Mouse (Mus musculus): Measurements from ENCODE around the gene Sh3rf1.
A peak's percentile ranks its signal among the peaks of the same experiment; 100 is the strongest.

Gene Sh3rf1

DNA sequence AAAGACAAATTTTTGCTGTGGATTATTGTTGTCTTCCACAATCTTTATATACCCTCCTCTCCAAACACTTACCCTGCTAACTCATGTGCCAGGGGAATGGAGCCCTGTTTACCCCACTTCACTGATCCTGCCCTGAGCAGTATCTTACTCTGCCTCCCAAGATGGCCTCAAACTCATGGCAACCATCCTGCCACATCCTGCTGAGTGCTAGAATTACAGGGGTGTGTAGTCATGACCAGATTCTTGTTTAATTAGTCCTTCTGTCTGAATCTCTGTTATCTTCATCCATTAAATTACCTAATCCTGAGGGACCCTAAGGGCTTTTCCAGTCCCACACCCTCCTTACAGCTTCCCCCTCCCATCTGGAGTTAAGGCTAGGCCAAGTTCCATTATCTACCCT, 201.5 kb downstream of the Sh3rf1 start:
- no peak for DNase-seq (ENCODE audit: low spot score)

GRCm38 (mm10) chr8:61426072-61426471, 202.4 kb downstream of the Sh3rf1 start:
- no peak for DNase-seq (ENCODE audit: low spot score)

DNA sequence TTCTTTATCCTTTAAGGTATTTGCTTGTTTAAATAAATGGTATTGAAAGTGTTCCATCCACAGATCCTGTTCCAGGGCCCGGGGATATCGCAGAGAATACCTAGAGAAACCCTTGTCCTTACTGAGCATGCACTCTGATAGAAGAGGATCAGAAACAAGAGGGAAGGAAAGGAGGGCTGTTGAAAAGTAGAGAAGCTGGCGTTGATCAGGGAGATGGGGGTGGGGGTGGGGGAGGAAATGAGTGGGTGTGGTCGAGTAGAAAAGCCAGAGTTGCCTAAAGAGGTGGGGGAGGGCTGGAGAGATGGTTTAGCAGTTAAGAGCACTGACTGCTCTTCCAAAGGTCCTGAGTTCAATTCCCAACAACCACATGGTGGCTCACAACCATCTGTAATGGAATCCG, 203.0 kb downstream of the Sh3rf1 start:
- DNase-seq (ENCODE audit: low spot score): no peak

- no peak for DNase-seq (ENCODE audit: low spot score)
Measured at GRCm38 (mm10) chr8:61427916-61428681, 204.4 kb downstream of the Sh3rf1 start.

GRCm38 (mm10) chr8:61428821-61429482, 205.3 kb downstream of the Sh3rf1 start:
- DNase-seq (ENCODE audit: low spot score): no peak

DNA sequence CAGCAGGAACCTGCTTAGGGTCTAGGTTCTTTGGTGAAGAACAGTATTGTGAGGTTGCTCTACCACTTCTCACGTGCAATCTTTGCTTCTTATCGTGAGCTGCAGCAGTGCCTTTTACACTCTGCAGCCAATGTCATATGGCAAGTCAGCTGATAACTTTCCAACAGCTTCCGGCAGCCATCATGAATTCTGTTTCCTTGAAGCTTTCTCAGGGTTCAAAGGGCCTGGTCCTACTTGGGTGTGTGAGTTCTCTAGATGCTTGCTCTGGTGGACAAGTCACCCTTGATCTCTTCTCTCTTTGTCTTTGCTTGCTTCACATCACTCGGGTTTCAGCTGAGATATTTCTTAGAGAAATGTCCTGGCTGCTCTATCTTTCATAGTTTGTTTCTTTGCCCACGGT, 211.8 kb downstream of the Sh3rf1 start:
- DNase-seq (ENCODE audit: low spot score): no peak

- no peak for DNase-seq (ENCODE audit: low spot score)
Measured at GRCm38 (mm10) chr8:61436147-61436546, 212.5 kb downstream of the Sh3rf1 start.

DNA sequence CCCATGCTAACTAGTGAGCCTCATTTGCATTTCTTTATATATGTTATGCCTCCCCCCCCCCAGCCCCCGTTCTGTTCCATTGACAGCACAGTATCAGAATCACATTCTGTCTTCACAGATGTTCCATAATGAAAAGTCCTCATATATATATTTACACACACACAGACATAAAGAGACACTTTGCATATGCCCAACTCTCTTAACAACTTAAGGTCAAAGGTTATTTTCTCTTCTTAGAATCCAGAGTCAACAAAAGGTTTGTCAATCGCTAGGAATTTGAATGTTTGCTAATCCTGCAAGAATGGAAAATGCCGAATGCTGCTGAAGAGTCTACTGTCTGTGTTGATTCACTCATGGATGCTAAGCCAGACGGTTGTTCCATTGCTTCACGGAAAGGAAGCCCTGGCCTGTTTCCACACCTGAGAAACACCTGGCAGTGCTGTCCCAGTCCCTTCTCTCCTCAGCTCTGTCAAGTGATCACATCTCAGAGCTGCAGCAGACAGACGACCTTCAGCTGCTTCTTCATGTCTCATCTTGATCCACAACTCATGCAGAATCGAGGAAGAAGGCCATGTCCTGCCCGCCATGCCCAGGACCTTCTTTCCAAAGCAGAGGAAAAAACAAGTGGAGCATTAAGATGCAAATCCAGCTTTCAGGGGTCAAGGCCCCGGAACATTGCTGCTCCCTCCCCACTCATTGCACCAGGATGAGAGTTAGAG, 213.1 kb downstream of the Sh3rf1 start:
- DNase-seq (ENCODE audit: low spot score): no peak

DNA sequence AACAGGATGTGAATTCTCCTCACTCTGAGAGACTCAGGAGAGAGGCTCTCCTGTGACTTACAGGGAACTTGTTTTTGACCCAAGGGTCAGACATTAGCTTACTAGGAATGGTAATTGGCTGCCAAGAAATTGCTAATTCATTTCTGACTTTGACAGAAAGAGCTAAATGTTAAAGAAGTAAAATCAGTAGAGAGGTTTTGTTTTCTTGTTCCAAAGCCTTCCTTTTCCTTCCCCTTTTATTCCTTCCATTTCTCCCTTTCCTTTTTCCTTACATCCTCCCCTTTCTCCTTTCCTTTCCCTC, 213.6 kb downstream of the Sh3rf1 start:
- no peak for DNase-seq (ENCODE audit: low spot score)

GRCm38 (mm10) chr8:61442988-61443387, 219.3 kb downstream of the Sh3rf1 start:
- DNase-seq (ENCODE audit: low spot score): no peak

DNA sequence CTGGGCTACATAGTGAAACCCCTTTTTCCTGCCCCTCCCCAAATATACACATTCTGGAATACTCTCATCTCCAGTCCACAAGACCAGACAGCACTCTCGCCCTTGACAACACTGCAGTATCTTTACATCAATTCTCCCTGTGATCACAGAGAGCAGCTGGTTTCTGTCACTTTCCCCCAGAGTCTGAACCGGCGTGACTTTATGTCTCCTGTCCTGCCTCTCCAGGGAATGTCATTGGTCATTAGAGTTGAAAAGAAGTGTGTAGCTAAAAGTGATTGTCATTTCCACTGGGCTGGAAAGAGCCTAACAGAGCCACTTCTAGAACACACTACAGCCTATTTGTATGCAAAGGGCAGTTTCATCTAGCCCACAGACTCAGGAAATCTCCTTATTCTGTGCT, 220.7 kb downstream of the Sh3rf1 start:
- peak; percentile 52 for DNase-seq (ENCODE audit: low spot score)
